Mouse (Mus musculus): ENCODE measurements around the gene Tmem222.

GRCm38 (mm10) chr4:133300421-133300820 is 22.8 kb upstream of the Tmem222 start:
- TF ChIP-seq CTCF (IDR thresholded peaks at IDR 0.05; ENCODE audit: low read depth, low read length), result no peak
- no peak for TF ChIP-seq POLR2A (IDR thresholded peaks at IDR 0.05; ENCODE audit: extremely low read depth, insufficient read depth, low read length)
